Mouse (Mus musculus): ENCODE measurements at regions not wholly inside any gene's neighbourhood (a gene's known extent, or its start where the extent isn't known, plus 50 kb on each side); places are given as distances from the start of the nearest gene placed in this dataset. TPM values are rescaled to one million over a fixed set of nuclear protein-coding genes. Genes with fewer than 3 reads are reported as not detected.

DNA sequence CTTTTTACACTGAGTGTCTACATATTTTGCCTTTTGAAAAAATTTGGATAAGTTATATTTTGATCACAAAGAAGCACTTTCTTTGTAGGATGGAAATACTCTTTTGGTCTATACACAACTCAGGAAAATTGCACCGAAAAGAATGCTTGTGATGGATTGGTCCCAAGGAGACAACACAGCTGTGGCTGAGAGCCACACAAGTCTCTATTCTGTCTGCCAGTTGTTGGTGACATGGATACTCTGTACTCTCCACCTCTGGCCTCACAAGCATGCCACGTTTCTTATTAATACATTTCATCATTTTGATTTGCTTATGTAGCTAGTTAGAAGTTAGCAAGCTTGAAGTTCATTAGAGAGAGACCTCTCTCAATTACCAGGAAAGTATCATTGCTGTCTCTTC lies 53.7 kb upstream of the Ankrd50 start:
- H3K36me3 ChIP-seq (ENCODE audit: control insufficient read depth, insufficient read depth, low read length), result no peaks in the 10 kb centered on the region
- no peaks in the 10 kb centered on the region for H3K9me3 ChIP-seq (ENCODE audit: control insufficient read depth, low read length)
- no peak for ATAC-seq
- H3K9ac ChIP-seq (ENCODE audit: low read depth, low read length), result no peak overlapping the region
- 83% methylated on average over 2 of the region's 2 CpGs for WGBS
- H3K27ac ChIP-seq (ENCODE audit: low read depth, low read length), result no peak overlapping the region
- no peaks in the 10 kb centered on the region for H3K27me3 ChIP-seq (replicated peaks; ENCODE audit: control insufficient read depth, insufficient read depth, low read length)
- no peak overlapping the region for H3K4me3 ChIP-seq (ENCODE audit: low read length)
- no peaks in the 10 kb centered on the region for H3K4me1 ChIP-seq (ENCODE audit: control insufficient read depth, insufficient read depth, low read depth, low read length)
- no peak overlapping the region for H3K4me2 ChIP-seq (ENCODE audit: low read length)

- no peaks in the 10 kb centered on the region for H3K4me1 ChIP-seq (ENCODE audit: control insufficient read depth, insufficient read depth, low read depth, low read length)
- no peak for ATAC-seq
- H3K4me3 ChIP-seq (ENCODE audit: low read length), result no peak overlapping the region
- H3K36me3 ChIP-seq (ENCODE audit: control insufficient read depth, insufficient read depth, low read length), result no peaks in the 10 kb centered on the region
- H3K9me3 ChIP-seq (ENCODE audit: control insufficient read depth, low read length), result no peaks in the 10 kb centered on the region
- H3K4me2 ChIP-seq (ENCODE audit: low read length), result no peak overlapping the region
- H3K27me3 ChIP-seq (replicated peaks; ENCODE audit: control insufficient read depth, insufficient read depth, low read length), result no peaks in the 10 kb centered on the region
- no peak overlapping the region for H3K9ac ChIP-seq (ENCODE audit: low read depth, low read length)
- no peak overlapping the region for H3K27ac ChIP-seq (ENCODE audit: low read depth, low read length)
Measured at GRCm38 (mm10) chr3:38537770-38538169, 53.1 kb upstream of the Ankrd50 start.

Small RNA genes lying in the stretch of these regions (microRNA-seq; reads per million reads assigned to microRNA genes)
- not detected for gene Gm24462
